Mouse (Mus musculus): ENCODE data around the gene Ift80. TPM values are rescaled to one million over a fixed set of nuclear protein-coding genes. Genes with fewer than 3 reads are reported as not detected.
"Not testable (repeated sequence)": the region's sequence is repeated elsewhere in the genome, so short reads cannot be mapped to it uniquely, and the experiment has no call there.

Gene Ift80
- polyA plus RNA-seq, 1 experiment, result 1.8 TPM

GRCm38 (mm10) chr3:68941867-68942266 lies 62.5 kb downstream of the Ift80 start:
- WGBS, result 90% methylated on average over 6 of the region's 6 CpGs
- DNase-seq (ENCODE audit: low read depth, low spot score), result no peak

- WGBS, result 91% methylated on average over 2 of the region's 2 CpGs
These were observed 64.1 kb downstream of the Ift80 start for GRCm38 (mm10) chr3:68940311-68940710.

GRCm38 (mm10) chr3:68939312-68939711 lies 65.1 kb downstream of the Ift80 start:
- DNase-seq (ENCODE audit: low read depth, low spot score), result no peak
- WGBS, result 88% methylated on average over 7 of the region's 7 CpGs

More at GRCm38 (mm10) chr3:68940311-68940710, 64.1 kb downstream of the Ift80 start:
- no peak for DNase-seq (ENCODE audit: low read depth, low spot score)

GRCm38 (mm10) chr3:68936709-68937108 lies 67.7 kb downstream of the Ift80 start:
- 90% methylated on average over 3 of the region's 3 CpGs for WGBS

GRCm38 (mm10) chr3:68935498-68935897 lies 68.9 kb downstream of the Ift80 start:
- WGBS, result 96% methylated on average over 1 of the region's 1 CpGs
- no peak for DNase-seq (ENCODE audit: low read depth, low spot score)

More at GRCm38 (mm10) chr3:68936709-68937108, 67.7 kb downstream of the Ift80 start:
- no peak for DNase-seq (ENCODE audit: low read depth, low spot score)

GRCm38 (mm10) chr3:68934259-68934658 lies 70.1 kb downstream of the Ift80 start:
- WGBS, result 86% methylated on average over 7 of the region's 7 CpGs
- no peak for DNase-seq (ENCODE audit: low read depth, low spot score)

GRCm38 (mm10) chr3:68928619-68929018 lies 75.8 kb downstream of the Ift80 start:
- 56% methylated on average over 9 of the region's 9 CpGs for WGBS
- no peak for DNase-seq (ENCODE audit: low read depth, low spot score)

GRCm38 (mm10) chr3:68907509-68907908 lies 96.9 kb downstream of the Ift80 start:
- DNase-seq (ENCODE audit: low read depth, low spot score), result no peak
- WGBS, result 85% methylated on average over 4 of the region's 4 CpGs

GRCm38 (mm10) chr3:68904902-68905778 lies 99.2 kb downstream of the Ift80 start:
- DNase-seq (ENCODE audit: low read depth, low spot score), result no peak
- 45% methylated on average over 2 of the region's 2 CpGs for WGBS

GRCm38 (mm10) chr3:68902636-68903035 lies 101.7 kb downstream of the Ift80 start:
- DNase-seq (ENCODE audit: low read depth, low spot score), result not testable (repeated sequence)
- WGBS, result 95% methylated on average over 20 of the region's 20 CpGs

- DNase-seq (ENCODE audit: low read depth, low spot score), result no peak
- WGBS, result 93% methylated on average over 5 of the region's 5 CpGs
These were observed 107.2 kb downstream of the Ift80 start for GRCm38 (mm10) chr3:68897154-68897553.

- DNase-seq (ENCODE audit: low read depth, low spot score), result no peak
- 35% methylated on average over 4 of the region's 4 CpGs for WGBS
These were observed 108.9 kb downstream of the Ift80 start for GRCm38 (mm10) chr3:68895426-68895825.

- 93% methylated on average over 5 of the region's 5 CpGs for WGBS
- no peak for DNase-seq (ENCODE audit: low read depth, low spot score)
These were observed 117.5 kb downstream of the Ift80 start for GRCm38 (mm10) chr3:68886845-68887244.

GRCm38 (mm10) chr3:68874079-68874478 lies 130.3 kb downstream of the Ift80 start:
- DNase-seq (ENCODE audit: low read depth, low spot score), result no peak
- WGBS, result 81% methylated on average over 2 of the region's 2 CpGs

- 11% methylated on average over 15 of the region's 15 CpGs for WGBS
- no peak for DNase-seq (ENCODE audit: low read depth, low spot score)
These were observed 133.8 kb downstream of the Ift80 start for GRCm38 (mm10) chr3:68870568-68870950.

GRCm38 (mm10) chr3:68869691-68870567 lies 134.4 kb downstream of the Ift80 start:
- WGBS, result under 1% methylated on average over 96 of the region's 96 CpGs
- no peak for DNase-seq (ENCODE audit: low read depth, low spot score)

- DNase-seq (ENCODE audit: low read depth, low spot score), result no peak
- WGBS, result 2% methylated on average over 62 of the region's 62 CpGs
These were observed 135.1 kb downstream of the Ift80 start, which contains the start of gene 1110032F04Rik for GRCm38 (mm10) chr3:68869211-68869690. TSS of gene 1110032F04Rik (plus strand) at chr3:68869586.

- WGBS, result 88% methylated on average over 1 of the region's 1 CpGs
- DNase-seq (ENCODE audit: low read depth, low spot score), result no peak
These were observed 152.0 kb downstream of the Ift80 start for GRCm38 (mm10) chr3:68852414-68852813.

- DNase-seq (ENCODE audit: low read depth, low spot score), result no peak
- whole genome bisulfite sequencing, result 50% methylated on average over 3 of the region's 3 CpGs
These were observed 156.0 kb downstream of the Ift80 start for GRCm38 (mm10) chr3:68848323-68848722.

- 87% methylated on average over 4 of the region's 4 CpGs for WGBS
- DNase-seq (ENCODE audit: low read depth, low spot score), result no peak
These were observed 160.3 kb downstream of the Ift80 start for GRCm38 (mm10) chr3:68844025-68844424.

All from large intestine, adult 2 months (tissue).